Mouse (Mus musculus) 3134 (cell line): ENCODE measurements around the gene Btbd11.
A peak's percentile ranks its signal among the peaks of the same experiment; 100 is the strongest.

ENCODE experiments used
- DNase-seq: peaks from one replicate; pipeline ENCODE4 v3.0.0-alpha.2; 2011; ENCODE audit warnings: low spot score; ENCODE audit not compliant: insufficient read length; ENCODE audit errors: extremely low read depth

The Btbd11 gene

DNA sequence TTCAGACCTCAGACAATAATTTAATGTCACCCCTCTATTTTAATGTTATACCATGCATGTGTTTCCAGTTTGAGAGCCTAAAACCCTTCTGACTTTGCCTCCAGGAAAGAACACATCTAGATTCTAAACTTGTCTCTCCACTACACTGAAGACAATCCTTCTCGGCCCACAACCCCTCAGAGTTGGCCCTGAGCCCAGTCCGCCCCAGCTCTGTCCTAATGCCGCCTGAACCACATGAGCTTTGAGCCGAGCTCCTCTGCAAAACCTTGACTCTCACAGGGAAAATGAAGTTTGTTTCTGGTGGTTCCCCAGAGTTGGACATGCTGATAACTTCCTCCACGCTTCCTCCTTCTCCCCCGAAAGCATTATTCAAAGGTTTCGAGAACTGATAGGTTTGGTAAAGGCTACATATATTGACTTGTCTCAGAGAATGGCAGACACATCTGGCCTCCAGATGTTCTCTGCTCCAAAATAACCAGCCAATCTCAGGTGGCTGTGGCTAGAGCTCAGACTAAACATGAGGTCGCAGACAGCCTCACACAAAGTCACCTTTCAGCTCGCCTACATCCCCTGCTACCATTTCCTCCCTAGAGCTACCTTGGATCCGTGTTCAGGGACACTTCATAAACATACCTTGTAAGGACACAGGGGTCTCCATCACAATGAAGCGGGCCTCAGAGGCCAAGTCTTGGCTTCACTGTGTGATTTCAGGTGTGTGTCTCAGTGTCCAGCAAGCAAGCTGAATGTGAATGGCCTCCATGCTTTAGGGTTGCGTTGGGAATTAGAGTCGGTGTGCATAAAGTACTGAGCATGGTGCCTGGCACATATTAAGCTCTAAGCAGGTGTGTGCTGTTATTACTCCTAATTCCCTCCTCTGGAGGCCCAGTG, 130.9 kb downstream of the Btbd11 start:
- no peak for DNase-seq

DNA sequence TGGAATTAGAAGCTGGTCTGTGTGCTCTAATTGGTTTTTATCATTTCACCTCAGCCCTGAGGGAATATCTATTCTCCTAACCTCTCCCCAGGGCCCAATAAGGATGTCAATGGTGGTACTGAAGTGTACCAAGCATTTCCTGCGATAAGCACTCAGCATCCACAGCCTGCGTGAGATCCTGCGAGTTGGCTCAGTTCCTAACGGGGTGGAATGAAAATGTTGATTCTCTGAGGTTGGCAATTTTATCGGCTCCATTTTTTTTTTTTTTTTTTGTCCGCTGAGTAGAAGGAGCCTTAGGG, 131.4 kb downstream of the Btbd11 start:
- DNase-seq = no peak

DNA sequence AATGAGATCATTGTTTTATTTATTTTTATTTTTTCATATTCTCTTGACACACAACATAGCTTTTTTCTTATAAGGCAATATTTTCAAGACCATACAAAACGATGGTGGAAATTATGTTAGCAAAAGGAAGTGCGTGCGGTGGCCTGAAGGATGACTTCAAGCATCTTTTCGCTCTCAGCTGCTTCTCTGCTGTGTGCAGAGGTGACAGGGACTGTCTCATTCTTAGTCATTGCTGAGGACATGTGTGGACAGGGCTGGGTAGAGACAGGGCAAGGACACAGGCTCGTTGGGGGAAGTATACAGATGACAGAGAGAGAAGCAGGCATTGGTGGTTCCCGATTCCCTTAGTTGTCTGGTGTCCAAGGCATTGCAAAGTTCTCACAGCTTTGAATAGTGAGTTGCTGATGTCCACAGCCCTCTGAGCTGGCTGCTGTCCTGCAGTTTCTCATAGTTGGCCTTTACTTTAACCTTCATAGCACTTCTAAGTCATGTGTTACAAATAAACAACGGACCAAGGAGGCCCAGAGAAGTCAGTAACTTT, 135.7 kb downstream of the Btbd11 start:
- no peak for DNase-seq

DNA sequence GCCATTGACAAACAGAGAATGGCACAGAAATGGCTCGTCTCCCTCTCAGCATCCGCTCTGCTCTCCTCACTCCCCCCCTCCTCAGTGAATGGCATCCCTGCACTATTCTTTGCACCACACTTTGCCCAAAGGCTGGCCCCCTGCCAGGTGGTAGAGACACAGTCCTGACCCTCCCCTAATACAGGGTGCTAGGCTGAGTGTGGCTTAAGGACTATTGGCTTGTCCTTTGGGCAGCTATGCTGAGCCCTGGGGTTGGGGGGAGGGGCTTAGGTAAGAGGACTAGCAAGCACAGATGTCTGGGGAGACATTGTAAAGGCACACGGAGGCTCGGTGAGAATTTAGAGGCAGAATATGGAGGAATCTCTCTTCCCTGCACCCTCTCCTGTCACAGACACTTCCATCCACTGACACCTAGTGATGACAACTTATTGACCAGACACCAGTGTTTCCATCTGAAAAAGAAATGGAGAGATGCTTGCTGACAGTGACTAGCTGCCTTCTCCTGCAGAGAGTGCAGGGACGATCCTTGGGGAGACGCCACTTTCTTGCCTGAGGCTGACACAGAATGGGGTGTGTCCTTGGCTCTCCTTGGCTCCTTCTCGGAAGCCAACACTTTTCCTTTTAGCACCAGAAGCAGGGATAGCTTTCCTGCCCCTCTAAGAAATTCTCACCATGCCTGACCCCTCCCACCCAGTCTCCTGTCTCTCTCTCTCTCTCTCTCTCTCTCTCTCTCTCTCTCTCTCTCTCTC, 138.8 kb downstream of the Btbd11 start:
- no peak for DNase-seq

DNA sequence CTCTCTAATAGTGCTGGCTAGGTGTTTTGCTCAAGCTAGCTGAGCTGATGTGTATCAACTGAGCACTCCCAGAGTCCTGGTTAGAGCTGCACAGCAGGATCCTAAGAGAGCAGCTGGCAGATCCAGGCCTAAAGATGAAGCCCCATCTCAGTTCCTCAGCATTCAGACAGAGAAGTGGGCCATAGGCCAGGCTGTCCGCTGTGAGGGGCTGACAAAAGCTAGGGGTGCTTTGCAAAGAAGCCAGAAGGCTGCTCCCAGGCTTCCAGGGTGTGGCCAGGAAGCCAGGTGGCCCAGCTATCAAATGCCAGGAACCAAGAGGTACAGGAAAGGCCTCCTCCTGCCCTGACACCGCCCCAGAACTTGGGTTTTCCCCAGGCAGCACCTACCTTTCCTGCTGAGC, 140.0 kb downstream of the Btbd11 start:
- DNase-seq = no peak

DNA sequence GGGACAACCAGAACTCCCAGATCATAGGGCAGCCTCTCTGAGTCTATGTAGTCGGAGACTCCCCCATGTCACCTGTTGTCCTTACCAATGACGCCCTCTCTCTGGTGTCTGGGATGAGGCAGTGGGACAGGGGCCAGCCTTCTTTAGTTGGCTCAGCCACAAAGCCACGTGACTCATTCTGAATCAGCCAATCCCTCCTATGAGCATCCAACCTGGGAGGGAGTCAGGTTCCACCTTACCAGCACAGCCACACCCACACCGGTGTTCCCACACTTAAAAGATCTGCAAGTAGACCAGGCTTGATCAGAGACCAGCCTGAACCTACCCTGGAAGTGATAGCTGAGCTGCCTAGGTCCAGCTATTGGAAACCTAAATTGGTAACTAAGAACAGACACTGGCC, 141.1 kb downstream of the Btbd11 start:
- DNase-seq = peak; percentile 31

DNA sequence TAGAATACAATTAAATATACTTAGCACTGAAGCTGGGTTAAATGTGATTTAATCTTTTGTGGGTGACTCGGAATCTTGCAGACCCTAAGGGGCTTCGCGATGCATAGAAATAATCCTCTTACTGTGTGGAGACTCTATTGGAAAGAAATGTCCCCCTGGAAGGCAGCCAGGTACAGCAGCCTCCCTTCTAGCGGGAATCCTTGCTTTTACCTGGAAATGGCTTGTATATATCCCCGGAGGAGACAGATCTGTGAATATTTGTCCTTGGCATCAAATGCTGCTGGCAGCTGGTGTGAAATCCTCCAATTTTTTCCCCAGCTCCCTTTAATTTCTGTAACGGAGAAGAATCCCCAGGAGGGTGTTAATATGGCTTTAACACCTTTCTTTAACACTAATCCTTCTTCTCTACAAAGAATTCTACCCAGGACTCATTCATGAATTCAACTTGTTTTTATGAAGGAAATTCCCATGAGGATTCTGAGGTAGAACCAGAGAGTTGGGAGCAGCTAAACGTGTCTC, 146.6 kb downstream of the Btbd11 start:
- no peak for DNase-seq

DNA sequence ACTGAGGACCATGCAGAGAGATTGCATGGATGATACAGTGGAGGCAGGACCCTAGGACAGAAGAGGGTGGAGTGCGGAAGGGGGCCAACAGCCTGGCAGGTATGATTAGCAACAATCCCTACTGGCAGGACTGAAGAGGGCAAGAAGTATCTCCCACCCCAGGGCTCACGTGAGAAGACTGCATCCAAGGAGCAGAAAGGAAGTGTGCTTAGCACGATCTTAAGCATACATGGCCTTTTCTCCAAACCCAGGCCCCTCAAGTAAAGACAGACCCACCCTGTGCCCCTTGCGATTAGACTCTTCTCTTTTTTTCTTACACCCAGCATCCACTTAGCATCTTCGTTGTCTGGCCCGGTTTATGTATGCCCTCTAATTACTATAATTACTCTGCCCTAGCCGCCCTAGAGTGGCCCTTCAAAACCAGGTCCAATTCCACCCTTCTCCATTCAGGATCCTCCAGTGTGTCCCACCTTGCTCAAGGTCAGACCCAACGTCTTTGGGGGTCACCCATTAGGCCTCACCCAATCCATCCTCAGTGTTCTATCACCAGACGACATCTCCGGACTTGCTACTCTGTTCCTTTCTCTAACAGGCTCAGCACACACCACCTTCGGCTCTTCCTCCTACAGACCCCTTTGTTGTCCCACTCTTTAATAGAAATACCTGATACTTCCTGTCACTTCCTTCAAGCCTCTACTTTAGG, 151.6 kb downstream of the Btbd11 start:
- DNase-seq = no peak

DNA sequence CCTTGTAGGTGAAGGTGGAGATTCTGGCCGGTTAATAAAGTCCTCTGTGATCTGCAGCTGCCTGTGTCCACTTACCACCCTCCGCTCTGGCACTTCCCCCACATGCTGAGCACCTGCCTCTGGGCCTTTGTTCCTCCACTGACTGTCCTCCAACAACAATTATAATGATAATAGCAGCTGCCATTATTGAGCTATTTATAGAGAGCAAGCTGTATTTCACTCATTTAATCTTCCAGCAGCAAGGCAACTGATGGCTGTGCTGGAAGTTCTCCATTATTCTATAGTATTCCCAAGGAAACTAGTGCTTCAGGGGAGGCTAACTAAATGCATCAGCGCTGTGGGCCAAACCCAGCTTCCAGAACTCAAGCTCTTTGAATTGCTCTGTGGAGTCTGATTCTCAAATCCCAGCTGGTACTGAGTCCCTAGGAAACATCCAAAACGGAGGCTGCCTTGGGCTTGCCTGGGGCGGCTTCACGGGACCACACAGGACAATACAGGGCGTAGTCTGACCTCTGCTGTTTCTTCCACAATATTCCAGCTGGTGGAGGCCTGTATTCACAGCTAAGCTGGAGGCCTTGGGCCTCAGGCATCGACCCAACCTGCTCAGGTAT, 153.0 kb downstream of the Btbd11 start:
- DNase-seq = no peak

DNA sequence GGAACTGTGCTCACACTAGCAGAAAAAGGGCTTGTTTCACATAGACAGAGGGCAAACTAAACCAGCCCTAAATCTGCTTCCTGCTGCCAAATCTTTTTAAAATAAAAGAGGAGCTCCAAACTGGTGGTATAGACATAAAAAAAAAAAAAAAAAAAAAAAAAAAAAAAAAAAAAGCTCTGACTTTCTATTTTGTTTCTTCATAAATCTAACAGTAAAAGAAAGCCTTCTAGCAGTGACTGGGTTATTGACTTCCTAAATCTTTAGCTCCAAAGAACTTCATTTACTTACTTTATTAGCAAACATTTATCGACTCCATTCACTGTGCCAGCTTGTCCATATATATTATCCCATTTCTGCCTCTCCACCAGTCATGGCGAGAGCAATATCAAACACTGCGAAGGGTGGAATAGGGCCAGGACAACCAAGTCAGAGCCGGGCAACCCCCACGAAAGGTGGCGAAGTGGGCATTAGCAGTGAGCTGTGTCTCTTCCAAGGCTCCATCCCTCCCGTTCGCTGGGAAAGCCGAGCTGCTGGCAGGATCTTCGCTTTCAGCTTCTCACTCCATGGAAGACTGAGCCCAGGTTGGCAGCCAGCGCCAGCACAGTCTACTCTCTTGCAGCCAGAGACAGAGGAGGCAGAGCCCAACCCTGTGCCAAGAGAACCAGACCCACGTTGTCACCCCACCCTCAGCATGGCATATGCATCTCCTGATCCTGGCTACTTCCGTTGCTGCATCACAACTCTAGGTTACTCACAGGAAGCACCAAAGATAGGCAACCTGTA, 153.9 kb downstream of the Btbd11 start:
- no peak for DNase-seq

DNA sequence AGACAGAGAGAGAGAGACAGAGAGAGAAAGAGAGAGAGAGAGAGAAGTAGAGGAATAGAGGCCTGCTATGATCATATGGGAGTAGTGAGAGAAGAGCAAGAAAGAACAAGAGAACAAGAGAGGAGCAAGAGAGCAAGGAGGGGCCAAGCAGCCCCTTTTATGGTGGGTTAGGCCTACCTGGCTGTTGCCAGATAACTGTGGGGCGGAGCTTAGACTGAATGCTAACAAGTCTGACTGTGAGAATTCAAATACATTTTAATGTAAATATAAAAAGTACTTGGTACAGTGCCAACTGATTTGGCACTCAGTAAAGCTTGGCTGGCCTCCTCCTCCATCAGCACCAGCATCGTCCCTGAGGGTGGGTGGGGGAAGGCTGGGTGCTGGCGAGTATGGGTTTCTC, 154.9 kb downstream of the Btbd11 start:
- DNase-seq = no peak

DNA sequence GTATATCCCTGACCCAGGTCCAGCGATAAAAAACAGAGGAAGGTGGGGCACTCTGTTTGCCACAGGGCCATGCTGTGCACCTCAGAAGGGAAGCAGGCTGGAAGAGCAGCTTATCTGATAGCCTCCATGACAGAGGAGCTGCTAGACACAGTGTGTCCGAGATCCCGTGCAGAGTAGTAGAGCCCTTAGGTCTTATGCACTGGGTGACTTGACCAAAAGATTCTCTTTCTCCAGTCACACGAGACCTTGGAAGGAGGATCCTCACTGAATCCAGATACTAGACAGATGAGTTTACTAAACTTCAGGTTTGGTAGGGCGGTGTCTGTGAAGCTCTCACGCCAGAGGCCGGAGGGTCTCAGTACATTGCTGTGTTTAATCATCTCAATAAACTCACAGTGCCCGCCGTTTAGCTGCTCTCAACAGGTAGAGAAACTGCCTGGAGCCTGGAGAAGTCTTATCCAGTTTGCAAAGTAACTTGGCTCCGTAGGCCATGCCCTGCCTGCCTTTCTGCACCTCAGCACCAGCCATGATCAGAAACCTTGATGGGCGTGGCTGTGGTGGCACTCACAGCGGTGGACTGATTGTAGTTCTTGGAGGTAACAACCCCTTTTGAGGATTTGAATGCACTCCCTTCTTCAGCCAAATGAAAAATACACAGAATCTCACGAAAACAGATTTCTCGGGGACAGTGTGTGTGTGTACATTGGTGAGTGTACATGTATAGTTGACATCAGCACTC, 155.4 kb downstream of the Btbd11 start:
- DNase-seq = no peak

DNA sequence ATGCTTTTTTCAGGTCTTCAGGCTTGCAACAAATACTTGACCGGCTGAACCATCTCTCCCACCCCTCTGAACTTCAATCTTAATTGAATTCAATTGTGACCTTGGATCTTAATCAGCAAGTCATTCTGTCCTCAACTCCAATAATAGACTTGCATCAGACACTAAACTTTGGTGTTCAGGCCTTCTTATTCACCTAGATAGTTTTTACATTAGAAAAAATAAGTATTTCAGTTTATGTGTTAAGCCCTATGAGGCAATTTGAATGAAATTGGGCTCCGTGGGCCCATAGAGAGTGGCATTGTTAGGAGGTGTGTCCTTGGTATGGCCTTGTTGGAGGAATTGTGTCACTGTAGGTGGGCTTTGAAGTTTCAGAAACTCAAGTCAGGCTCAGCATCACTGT, 156.7 kb downstream of the Btbd11 start:
- DNase-seq = no peak

DNA sequence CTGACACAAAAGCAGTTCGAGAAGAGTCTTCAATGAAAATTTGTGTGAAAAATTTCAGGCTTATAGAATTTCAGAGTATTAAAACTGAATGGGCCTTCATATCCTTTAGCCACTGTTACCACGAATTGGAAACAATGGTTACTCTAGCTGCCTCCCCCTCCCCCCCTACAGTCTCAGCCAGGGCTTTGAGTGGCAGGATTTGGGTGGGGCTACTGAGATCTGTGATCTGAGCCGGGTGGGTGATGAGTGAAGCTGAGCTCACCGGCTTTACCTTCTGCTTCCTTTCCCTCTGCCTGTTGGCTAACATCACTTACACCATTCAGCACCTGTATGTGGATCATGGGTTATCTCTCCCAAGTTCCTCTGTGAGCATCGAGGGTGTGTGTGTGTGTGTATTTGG, 158.4 kb downstream of the Btbd11 start:
- no peak for DNase-seq

DNA sequence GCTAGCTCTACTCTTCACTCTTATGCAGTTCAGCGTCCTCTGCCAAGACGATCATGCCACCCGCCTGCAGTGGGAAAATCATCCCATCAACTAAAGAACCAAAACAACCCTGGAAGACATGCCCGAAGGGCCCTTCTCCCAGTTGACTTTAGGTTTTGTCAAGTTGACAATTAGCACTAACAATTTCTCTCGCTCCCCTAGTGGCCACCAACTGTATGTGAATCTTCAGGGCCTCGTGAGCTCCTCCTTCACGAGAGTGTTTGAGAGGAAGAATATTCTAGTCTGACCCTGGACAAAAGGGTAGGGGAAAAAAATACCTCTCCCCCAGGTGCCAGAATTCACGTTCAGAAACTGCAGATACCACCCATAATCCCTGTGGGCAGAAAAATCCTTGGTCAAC, 168.6 kb downstream of the Btbd11 start:
- no peak for DNase-seq

DNA sequence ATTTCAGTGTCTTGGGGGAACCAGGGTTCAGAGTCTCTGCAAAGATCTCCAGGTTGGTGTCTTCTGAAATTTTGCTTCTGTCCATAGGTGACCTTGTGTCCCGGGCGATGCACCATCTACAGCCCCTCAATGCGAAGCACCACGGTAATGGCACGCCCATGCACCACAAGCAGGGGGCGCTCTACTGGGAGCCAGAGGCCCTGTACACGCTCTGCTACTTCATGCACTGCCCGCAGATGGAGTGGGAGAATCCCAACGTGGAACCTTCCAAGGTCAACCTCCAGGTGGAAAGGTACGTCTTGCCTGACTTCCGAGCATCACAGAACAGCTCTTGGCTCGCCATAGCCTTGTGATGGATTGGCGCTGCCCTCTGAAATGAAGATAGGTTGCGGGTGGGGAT, 174.8 kb downstream of the Btbd11 start:
- no peak for DNase-seq

DNA sequence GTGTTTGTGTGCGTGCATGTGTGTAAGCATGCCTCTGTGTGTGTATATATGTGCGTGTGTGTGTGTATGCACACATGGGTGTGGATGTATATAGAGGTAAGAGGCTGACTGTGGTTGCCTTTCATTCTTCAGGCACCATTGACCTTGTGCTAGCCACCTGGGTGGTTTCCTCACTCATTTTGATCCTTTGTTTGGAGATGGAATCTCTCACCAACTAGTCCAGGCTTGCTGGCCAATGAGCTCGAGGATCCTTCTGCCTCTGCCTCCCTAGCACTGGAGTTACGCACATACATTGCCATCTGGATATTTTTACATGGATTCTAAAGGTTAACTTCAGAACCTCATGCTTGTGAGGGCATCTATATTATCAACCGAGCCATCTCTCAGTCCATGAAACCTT, 184.8 kb downstream of the Btbd11 start:
- DNase-seq = no peak

DNA sequence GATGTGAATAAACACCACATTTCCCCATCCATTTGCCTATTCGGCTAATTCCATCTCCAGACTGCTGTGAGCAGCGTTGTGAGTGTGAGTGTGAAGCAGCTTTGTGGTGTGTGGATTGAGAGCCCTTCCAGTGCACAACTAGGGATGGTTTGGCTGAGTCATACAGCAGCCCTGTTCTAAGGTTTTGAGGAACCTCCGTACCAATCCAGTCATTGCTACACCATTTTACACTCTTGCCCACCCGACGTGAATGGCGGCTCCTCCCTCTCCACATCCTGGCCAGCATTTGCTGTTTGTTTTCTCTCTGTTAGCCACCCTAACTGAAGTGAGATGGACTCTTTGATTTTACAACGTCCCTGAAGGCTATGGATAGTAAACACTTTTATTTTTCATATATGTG, 186.0 kb downstream of the Btbd11 start:
- DNase-seq = no peak

DNA sequence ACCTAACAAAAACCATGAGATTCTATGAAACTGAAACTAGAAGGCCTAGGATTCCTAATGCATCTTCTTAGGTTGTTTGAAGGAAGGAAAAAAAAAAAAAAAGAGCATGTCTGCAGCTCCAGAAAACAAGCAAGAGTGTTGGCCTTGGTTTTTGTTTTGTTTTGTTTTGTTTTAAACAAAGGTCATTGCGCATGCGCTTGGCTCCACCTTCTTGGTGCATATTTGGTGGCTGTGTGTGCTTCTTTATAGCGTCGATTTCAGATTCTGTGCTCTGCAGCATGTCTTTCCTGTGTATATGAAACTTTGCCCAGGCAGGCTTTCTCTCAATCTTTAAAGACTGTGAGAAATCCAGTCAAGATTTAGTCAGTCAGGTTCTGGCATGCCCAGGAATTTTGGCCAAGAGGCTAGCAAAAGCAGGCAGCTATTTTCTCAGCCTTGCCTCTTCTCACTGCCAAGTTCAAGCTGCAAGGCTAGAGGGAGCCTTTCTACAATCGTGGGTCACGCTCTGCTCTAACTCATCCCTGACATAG, 191.3 kb downstream of the Btbd11 start:
- no peak for DNase-seq
